Mouse (Mus musculus) ES-E14 (cell line): ENCODE data around the gene Ankrd11. TPM values are rescaled to one million over a fixed set of nuclear protein-coding genes. Genes with fewer than 3 reads are reported as not detected.

Experiments
- DNase-seq: peaks from one replicate; pipeline ENCODE4 v3.0.0-alpha.2; 2013; ENCODE audit warnings: low read depth, low spot score
- H3K27ac ChIP-seq: 2 replicates; pipeline ENCODE4 v1.5.1; 2012; ENCODE audit warnings: low read depth, mild to moderate bottlenecking, low read length, moderate library complexity, mixed read lengths; ENCODE audit not compliant: poor library complexity, insufficient read depth, severe bottlenecking
- H3K36me3 ChIP-seq: 2 replicates; pipeline ENCODE4 v1.6.1; 2012; ENCODE audit warnings: mild to moderate bottlenecking, low read length, moderate library complexity, mixed read lengths; ENCODE audit not compliant: control insufficient read depth, poor library complexity, insufficient read depth, severe bottlenecking
- H3K4me1 ChIP-seq, 2 experiments: fragments of 150-350 bp in 1 of 2; sonication (generic) in 1 of 2; 2 replicates each; pipeline ENCODE4 v1.6.1; 2012; ENCODE audit warnings: low read length in 2 of 2, mild to moderate bottlenecking in 1 of 2, mixed read lengths in 1 of 2; ENCODE audit not compliant: control insufficient read depth in 2 of 2, insufficient read depth in 2 of 2, poor library complexity in 1 of 2
- H3K4me3 ChIP-seq, 2 experiments: fragments of 150-350 bp in 1 of 2; sonication (generic) in 1 of 2; 2 replicates each; pipeline ENCODE4 v1.5.1; 2012; ENCODE audit warnings: low read length in 2 of 2, low read depth in 1 of 2, mild to moderate bottlenecking in 1 of 2, mixed read lengths in 1 of 2; ENCODE audit not compliant: insufficient read depth in 1 of 2, poor library complexity in 1 of 2, severe bottlenecking in 1 of 2
- H3K9ac ChIP-seq: 2 replicates; pipeline ENCODE4 v1.6.1; 2012; ENCODE audit warnings: low read depth, mild to moderate bottlenecking, low read length, mixed read lengths; ENCODE audit not compliant: poor library complexity, insufficient read depth, severe bottlenecking
- H3K9me3 ChIP-seq: fragments of 150-350 bp; sonication (generic); 2 replicates; pipeline ENCODE4 v1.6.1; 2012; ENCODE audit warnings: low read depth, mild to moderate bottlenecking, low read length; ENCODE audit not compliant: control insufficient read depth, insufficient read depth
- CHD2 ChIP-seq: IDR thresholded peaks from 2 replicates; pipeline ENCODE4 v1.6.1; 2014; ENCODE audit warnings: mild to moderate bottlenecking, low read depth, low read length, inconsistent platforms
- HCFC1 ChIP-seq: IDR thresholded peaks from 2 replicates; pipeline ENCODE4 v1.6.1; 2012; ENCODE audit warnings: low read length, inconsistent platforms, borderline replicate concordance; ENCODE audit not compliant: insufficient read depth
- MAFK ChIP-seq: IDR thresholded peaks from 2 replicates; pipeline ENCODE4 v1.6.1; 2014; ENCODE audit warnings: mild to moderate bottlenecking, low read depth, low read length, inconsistent platforms; ENCODE audit not compliant: insufficient read depth
- ZC3H11A ChIP-seq: IDR thresholded peaks from 2 replicates; pipeline ENCODE4 v1.6.1; 2012; ENCODE audit warnings: low read depth, mild to moderate bottlenecking, inconsistent platforms, low read length, borderline replicate concordance
- ZNF384 ChIP-seq: IDR thresholded peaks from 2 replicates; pipeline ENCODE4 v1.6.1; 2012; ENCODE audit warnings: low read depth, low read length, inconsistent platforms
- in situ Hi-C, 2 experiments: fragments of 600-800 bp; cut with MboI; formaldehyde crosslinking; loops; one replicate each; pipeline ENCODE4 v1.15.1; 2025; ENCODE audit warnings: low sequenced_read_pairs in 2 of 2, inconsistent platforms in 1 of 2; ENCODE audit not compliant: unreplicated experiment in 2 of 2
- total RNA-seq: library from RNA; depleted of rRNA; stranded (reverse); fragments of 300-350 nt; gene quantifications from 2 replicates; pipeline ENCODE4 v1.2.3, GENCODE M21; 2012

The Ankrd11 gene
- total RNA-seq, 1 experiment, result 155 TPM

DNA sequence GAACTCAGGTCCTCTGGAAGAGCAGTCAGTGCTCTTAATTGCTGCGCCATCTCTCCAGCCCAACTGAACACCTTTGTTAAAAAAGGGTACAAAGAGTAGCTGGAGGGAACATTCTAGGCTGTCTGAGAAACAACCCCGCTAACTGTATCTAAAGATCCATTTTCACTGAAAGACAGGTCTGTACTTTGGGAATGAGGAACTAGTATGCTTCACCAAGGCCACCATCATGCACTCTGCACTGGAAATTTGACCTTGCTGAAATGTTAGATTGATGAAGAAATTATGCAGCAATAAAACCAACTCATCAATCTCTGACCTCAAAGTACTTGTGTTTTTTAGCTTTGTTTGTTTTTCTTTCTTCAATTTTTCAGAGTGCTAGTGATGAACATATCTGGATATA lies 17.9 kb downstream of the Ankrd11 start:
- H3K4me1 ChIP-seq, result peaks cover 13 to 20% of the 10 kb centered on the region in 2 experiments
- in situ Hi-C loops, result no loop called here
- H3K9me3 ChIP-seq, result no peaks in the 10 kb centered on the region
- no peak overlapping the region for H3K9ac ChIP-seq
- DNase-seq, result no peak
- H3K27ac ChIP-seq, result no peak overlapping the region
- H3K36me3 ChIP-seq, result no peaks in the 10 kb centered on the region
- TF ChIP-seq ZC3H11A (no peak), MAFK (no peak), CHD2 (no peak), HCFC1 (no peak), ZNF384 (no peak)
- no peak overlapping the region for H3K4me3 ChIP-seq

DNA sequence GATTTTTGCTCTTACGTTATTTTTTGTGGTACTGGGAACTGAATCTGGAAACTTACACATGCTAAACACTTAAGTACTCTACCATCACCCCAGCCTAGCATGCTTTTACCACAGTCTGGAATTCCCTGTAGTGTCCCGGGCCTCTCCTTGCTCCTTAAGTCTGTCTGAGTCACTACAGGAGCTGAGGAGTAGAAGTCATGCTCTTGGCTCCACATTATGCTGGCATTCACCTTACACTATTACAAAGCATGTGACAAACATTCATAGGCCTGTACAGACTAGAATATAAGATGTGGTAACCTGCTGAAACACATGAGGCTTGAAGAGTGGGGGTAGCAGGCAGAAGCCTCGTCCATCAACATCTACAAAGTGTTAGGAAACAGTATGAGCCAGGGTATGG lies 19.4 kb downstream of the Ankrd11 start:
- Histone ChIP-seq H3K36me3 (no peaks in the 10 kb centered on the region), H3K4me1 (peaks cover 13 to 19% of the 10 kb centered on the region in 2 experiments), H3K27ac (no peak overlapping the region), H3K9me3 (no peaks in the 10 kb centered on the region), H3K9ac (no peak overlapping the region), H3K4me3 (no peak overlapping the region)
- TF ChIP-seq CHD2 (no peak), HCFC1 (no peak), ZNF384 (no peak), ZC3H11A (no peak), MAFK (no peak)
- DNase-seq, result no peak
- in situ Hi-C loops, result no loop called here

DNA sequence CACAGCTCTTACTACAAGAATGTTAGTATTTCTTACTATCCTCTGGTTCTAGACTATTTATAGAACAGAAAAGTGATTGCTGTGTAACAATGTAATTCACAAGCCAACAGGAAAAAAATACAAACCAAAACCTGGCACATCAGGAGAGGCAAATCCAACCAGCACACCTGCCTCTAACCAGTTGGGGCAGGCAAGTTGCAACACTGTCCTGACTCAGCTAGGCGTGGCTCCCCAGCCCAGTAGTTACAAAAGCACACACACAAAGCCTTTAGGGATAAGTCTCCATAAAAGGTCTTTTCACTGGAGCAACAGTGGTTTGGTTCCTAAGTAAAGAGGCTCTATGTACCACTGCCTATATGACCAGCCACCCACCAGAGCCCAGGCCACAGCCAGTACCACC lies 20.8 kb downstream of the Ankrd11 start:
- peak; percentile 48 for DNase-seq
- Histone ChIP-seq H3K27ac (peak overlapping the region; percentile 34; the same call in 1 of the 2 replicates), H3K4me3 (no peak overlapping the region), H3K4me1 (peaks cover 14 to 20% of the 10 kb centered on the region in 2 experiments), H3K9ac (no peak overlapping the region), H3K36me3 (no peaks in the 10 kb centered on the region), H3K9me3 (no peaks in the 10 kb centered on the region)
- in situ Hi-C loops, result no loop called here
- TF ChIP-seq MAFK, result no peak
- no peak for TF ChIP-seq ZC3H11A
- TF ChIP-seq ZNF384, result no peak
- no peak for TF ChIP-seq HCFC1
- TF ChIP-seq CHD2, result no peak

DNA sequence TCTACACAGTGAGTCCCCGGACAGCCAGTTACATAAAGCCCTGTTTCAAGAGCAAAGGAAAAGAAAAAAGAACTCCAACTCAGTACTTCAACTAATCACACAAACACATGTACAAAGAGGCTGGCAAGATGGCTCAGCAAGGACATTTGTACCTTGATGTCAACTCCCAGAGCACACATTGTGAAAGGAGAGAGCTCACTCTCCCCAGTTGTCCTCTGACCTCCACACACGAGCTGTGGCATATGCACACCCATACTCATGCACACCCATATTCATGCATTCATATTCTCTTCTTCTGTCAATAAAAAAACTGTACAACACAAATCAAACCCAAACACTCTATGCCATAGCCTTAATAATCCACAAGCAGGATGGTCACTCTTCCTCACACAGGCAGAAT lies 21.2 kb downstream of the Ankrd11 start:
- Histone ChIP-seq H3K9me3 (no peaks in the 10 kb centered on the region), H3K9ac (0 out of 2 replicates have a peak overlapping the region, but pooled peaks have one; percentile 21), H3K4me3 (no peak overlapping the region), H3K27ac (no peak overlapping the region), H3K36me3 (no peaks in the 10 kb centered on the region), H3K4me1 (peaks cover 14 to 19% of the 10 kb centered on the region in 2 experiments)
- in situ Hi-C loops, result no loop called here
- no peak for TF ChIP-seq HCFC1
- DNase-seq, result no peak

DNA sequence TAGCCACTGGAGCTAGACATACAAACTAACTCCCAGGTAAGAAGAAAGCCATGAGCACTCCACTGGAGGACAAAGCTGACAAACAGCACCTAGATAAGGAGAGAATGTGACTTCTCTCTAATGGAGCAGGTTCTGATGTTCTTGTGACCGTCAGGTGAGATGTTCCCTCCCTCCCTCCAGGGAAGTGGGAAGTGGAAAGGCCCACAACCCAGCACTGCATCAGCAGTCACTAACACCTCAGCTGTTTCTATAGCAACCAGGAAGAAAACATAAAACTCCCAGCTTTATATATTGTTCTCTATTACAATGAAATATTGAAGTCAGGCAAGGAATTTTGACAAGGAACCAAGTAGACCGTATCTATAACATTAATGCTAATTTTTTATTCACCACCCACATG lies 22.0 kb downstream of the Ankrd11 start:
- no peak overlapping the region for H3K4me3 ChIP-seq
- no peaks in the 10 kb centered on the region for H3K36me3 ChIP-seq
- no peak overlapping the region for H3K9ac ChIP-seq
- no peak for DNase-seq
- in situ Hi-C loops, result no loop called here
- H3K4me1 ChIP-seq, result peaks cover 14 to 15% of the 10 kb centered on the region in 2 experiments
- H3K27ac ChIP-seq, result no peak overlapping the region
- TF ChIP-seq MAFK (no peak), ZNF384 (no peak), HCFC1 (no peak), ZC3H11A (no peak), CHD2 (no peak)
- H3K9me3 ChIP-seq, result no peaks in the 10 kb centered on the region
